Mouse (Mus musculus) ES-Bruce4 (cell line): ENCODE data around the gene Arhgef17. TPM values are rescaled to one million over a fixed set of nuclear protein-coding genes. Genes with fewer than 3 reads are reported as not detected.

Source experiments
- H3K27ac ChIP-seq: 2 replicates; pipeline ENCODE4 v1.5.1; 2012; ENCODE audit warnings: low read length, inconsistent platforms; ENCODE audit not compliant: insufficient read depth
- H3K27me3 ChIP-seq: 2 replicates; pipeline ENCODE4 v1.6.1; 2012; ENCODE audit warnings: mild to moderate bottlenecking, low read length, inconsistent platforms; ENCODE audit not compliant: control insufficient read depth, poor library complexity, insufficient read depth, severe bottlenecking
- H3K36me3 ChIP-seq: 2 replicates; pipeline ENCODE4 v1.6.1; 2012; ENCODE audit warnings: inconsistent platforms, mild to moderate bottlenecking, low read length, moderate library complexity; ENCODE audit not compliant: control insufficient read depth, poor library complexity, insufficient read depth, severe bottlenecking
- H3K4me1 ChIP-seq: one replicate; pipeline ENCODE4 v1.8.1; 2011; ENCODE audit warnings: low read length; ENCODE audit not compliant: control insufficient read depth, insufficient read depth
- H3K4me3 ChIP-seq: 2 replicates; pipeline ENCODE4 v1.5.1; 2011; ENCODE audit warnings: low read depth, mild to moderate bottlenecking, low read length
- H3K9ac ChIP-seq: 2 replicates; pipeline ENCODE4 v1.6.1; 2012; ENCODE audit warnings: low read depth, mild to moderate bottlenecking, inconsistent platforms; ENCODE audit not compliant: poor library complexity, severe bottlenecking
- H3K9me3 ChIP-seq: replicated peaks from 2 replicates; pipeline ENCODE4 v1.6.1; 2012; ENCODE audit warnings: mild to moderate bottlenecking, low read length, inconsistent platforms; ENCODE audit not compliant: control insufficient read depth, poor library complexity, insufficient read depth, severe bottlenecking
- CTCF ChIP-seq: IDR thresholded peaks from one replicate; pipeline ENCODE4 v1.8.1; 2011; ENCODE audit warnings: low read depth, low read length
- EP300 ChIP-seq: IDR thresholded peaks from 2 replicates; pipeline ENCODE4 v1.6.1; 2011; ENCODE audit warnings: low read depth, low read length; ENCODE audit not compliant: insufficient read depth
- POLR2A ChIP-seq: IDR thresholded peaks from one replicate; pipeline ENCODE4 v1.8.1; 2011; ENCODE audit warnings: low read length; ENCODE audit not compliant: insufficient read depth
- polyA plus RNA-seq: library from polyadenylated mRNA; stranded (reverse); fragments of >200 nt; gene quantifications from 2 replicates; pipeline ENCODE4 v1.2.4, GENCODE M21; 2011; ENCODE audit warnings: low read depth; ENCODE audit not compliant: missing spikeins, insufficient read depth, insufficient read length

Gene Arhgef17
- polyA plus RNA-seq, 1 experiment = 21.0 TPM

- Histone ChIP-seq H3K9me3 (no peaks in the 10 kb centered on the region), H3K9ac (peak overlapping the region; percentile 33), H3K27me3 (no peaks in the 10 kb centered on the region), H3K4me3 (peak overlapping the region; percentile 18), H3K4me1 (peaks cover 6% of the 10 kb centered on the region), H3K36me3 (no peaks in the 10 kb centered on the region), H3K27ac (peak overlapping the region; percentile 40)
- TF ChIP-seq POLR2A = no peak
- no peak for TF ChIP-seq EP300
- no peak for TF ChIP-seq CTCF
Observed at GRCm38 (mm10) chr7:100917751-100918150, 14.2 kb downstream of the Arhgef17 start.

- no peaks in the 10 kb centered on the region for H3K9me3 ChIP-seq
- no peaks in the 10 kb centered on the region for H3K27me3 ChIP-seq
- peaks cover 6% of the 10 kb centered on the region for H3K4me1 ChIP-seq
- no peak for TF ChIP-seq EP300
- TF ChIP-seq POLR2A = no peak
- TF ChIP-seq CTCF = no peak
- H3K36me3 ChIP-seq = no peaks in the 10 kb centered on the region
- H3K4me3 ChIP-seq = no peak overlapping the region
- no peak overlapping the region for H3K27ac ChIP-seq
- H3K9ac ChIP-seq = no peak overlapping the region
Observed at GRCm38 (mm10) chr7:100916526-100916925, 15.4 kb downstream of the Arhgef17 start.

GRCm38 (mm10) chr7:100915204-100915603 is 16.7 kb downstream of the Arhgef17 start:
- no peaks in the 10 kb centered on the region for H3K27me3 ChIP-seq
- H3K4me3 ChIP-seq = no peak overlapping the region
- no peak overlapping the region for H3K27ac ChIP-seq
- H3K9ac ChIP-seq = no peak overlapping the region
- no peak for TF ChIP-seq CTCF
- TF ChIP-seq EP300 = no peak
- TF ChIP-seq POLR2A = no peak
- H3K36me3 ChIP-seq = no peaks in the 10 kb centered on the region
- no peaks in the 10 kb centered on the region for H3K9me3 ChIP-seq
- H3K4me1 ChIP-seq = peaks cover 6% of the 10 kb centered on the region

- no peak for TF ChIP-seq CTCF
- no peak for TF ChIP-seq EP300
- TF ChIP-seq POLR2A = no peak
- Histone ChIP-seq H3K36me3 (no peaks in the 10 kb centered on the region), H3K27ac (no peak overlapping the region), H3K4me3 (no peak overlapping the region), H3K9me3 (no peaks in the 10 kb centered on the region), H3K9ac (no peak overlapping the region), H3K4me1 (no peaks in the 10 kb centered on the region), H3K27me3 (no peaks in the 10 kb centered on the region)
Observed at GRCm38 (mm10) chr7:100911791-100912190, 20.1 kb downstream of the Arhgef17 start.

GRCm38 (mm10) chr7:100911246-100911770 is 20.6 kb downstream of the Arhgef17 start:
- H3K9me3 ChIP-seq = no peaks in the 10 kb centered on the region
- H3K27me3 ChIP-seq = no peaks in the 10 kb centered on the region
- no peaks in the 10 kb centered on the region for H3K36me3 ChIP-seq
- H3K4me3 ChIP-seq = no peak overlapping the region
- H3K27ac ChIP-seq = no peak overlapping the region
- TF ChIP-seq CTCF (no peak), POLR2A (no peak), EP300 (no peak)
- no peaks in the 10 kb centered on the region for H3K4me1 ChIP-seq
- H3K9ac ChIP-seq = no peak overlapping the region

GRCm38 (mm10) chr7:100908567-100908966 is 23.3 kb downstream of the Arhgef17 start:
- H3K27ac ChIP-seq = no peak overlapping the region
- TF ChIP-seq POLR2A (no peak), CTCF (peak; percentile 56)
- H3K9ac ChIP-seq = no peak overlapping the region; the same call in 1 of the 2 replicates
- no peaks in the 10 kb centered on the region for H3K4me1 ChIP-seq
- no peaks in the 10 kb centered on the region for H3K9me3 ChIP-seq
- no peaks in the 10 kb centered on the region for H3K27me3 ChIP-seq
- no peaks in the 10 kb centered on the region for H3K36me3 ChIP-seq
- H3K4me3 ChIP-seq = no peak overlapping the region
